Mouse (Mus musculus) liver, embryonic 16.5 days (tissue): ENCODE measurements around the gene Col26a1. TPM values are rescaled to one million over a fixed set of nuclear protein-coding genes. Genes with fewer than 3 reads are reported as not detected.

Source experiments
- ATAC-seq: fragments of 200-750 bp; cut with Nextera tagmentation; 2 replicates; pipeline ENCODE4 v1.8.0; 2017; ENCODE audit warnings: low read depth, mild to moderate bottlenecking, moderate number of reproducible peaks, moderate library complexity
- H3K27ac ChIP-seq: fragments of 300-500 bp; sonication (generic); 2 replicates; pipeline ENCODE4 v1.5.1; 2014; ENCODE audit warnings: mild to moderate bottlenecking, low read length
- H3K27me3 ChIP-seq: fragments of 300-500 bp; sonication (generic); 2 replicates; pipeline ENCODE4 v1.6.1; 2014; ENCODE audit warnings: low read depth, low read length, mixed read lengths; ENCODE audit not compliant: control insufficient read depth, insufficient read depth
- H3K36me3 ChIP-seq: fragments of 300-500 bp; sonication (generic); 2 replicates; pipeline ENCODE4 v1.6.1; 2014; ENCODE audit warnings: mild to moderate bottlenecking; ENCODE audit not compliant: control insufficient read depth, insufficient read depth
- H3K4me1 ChIP-seq: fragments of 300-500 bp; sonication (generic); 2 replicates; pipeline ENCODE4 v1.6.1; 2014; ENCODE audit warnings: low read depth, low read length, mixed read lengths; ENCODE audit not compliant: control insufficient read depth
- H3K4me2 ChIP-seq: fragments of 300-500 bp; sonication (generic); 2 replicates; pipeline ENCODE4 v1.6.1; 2014; ENCODE audit warnings: low read depth, low read length, mixed read lengths
- H3K4me3 ChIP-seq: fragments of 300-500 bp; sonication (generic); 2 replicates; pipeline ENCODE4 v1.5.1; 2014; ENCODE audit warnings: low read depth, mild to moderate bottlenecking, low read length
- H3K9ac ChIP-seq: fragments of 300-500 bp; sonication (generic); 2 replicates; pipeline ENCODE4 v1.6.1; 2014; ENCODE audit warnings: low read depth, low read length
- H3K9me3 ChIP-seq: fragments of 300-500 bp; sonication (generic); replicated peaks from 2 replicates; pipeline ENCODE4 v1.6.1; 2016; ENCODE audit warnings: low read length; ENCODE audit not compliant: control insufficient read depth
- WGBS: fragments of 180-500 bp; shearing (Covaris S2); extraction: QIAGEN DNeasy Blood & Tissue Kit; methylation state at CpG from one replicate; pipeline ENCODE4 v1.1.7; 2014; ENCODE audit not compliant: insufficient replicate concordance; 5-methylcytosine and 5-hydroxymethylcytosine counted together
- polyA plus RNA-seq: library from polyadenylated mRNA; unstranded; fragments of >200 nt; fragmentation: Nextera tagmentation; extraction: Ambion mirVana; gene quantifications from 2 replicates; pipeline ENCODE4 v1.2.1, GENCODE M21; 2015

The Col26a1 gene
- polyA plus RNA-seq, 1 experiment from 2014 or later = 0.42 TPM

DNA sequence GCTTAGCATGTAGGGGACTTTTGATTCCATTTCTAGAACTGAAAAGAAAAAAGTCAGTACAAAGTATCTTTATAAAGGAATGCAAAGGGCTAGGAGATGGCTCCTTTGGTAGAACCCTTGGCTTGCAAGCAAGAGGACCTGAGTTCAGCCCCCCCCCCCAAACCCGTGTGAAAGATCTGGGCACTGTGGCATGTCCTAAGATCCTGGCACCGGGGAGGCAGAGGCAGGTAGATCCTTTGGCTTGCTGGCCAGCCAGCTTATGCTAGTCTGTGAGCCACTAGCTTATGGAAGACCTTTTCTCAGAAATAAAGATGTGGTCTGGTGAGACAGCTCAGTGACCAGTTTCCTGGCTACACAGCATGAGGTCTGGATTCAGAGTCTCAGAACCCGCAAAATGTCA, 31.2 kb upstream of the Col26a1 start:
- ATAC-seq = no peak
- Histone ChIP-seq H3K27ac (no peak overlapping the region), H3K4me3 (no peak overlapping the region), H3K4me2 (no peak overlapping the region), H3K36me3 (no peaks in the 10 kb centered on the region), H3K4me1 (peaks cover under 1% of the 10 kb centered on the region; the same call in 1 of the 2 replicates), H3K9me3 (no peaks in the 10 kb centered on the region), H3K9ac (no peak overlapping the region), H3K27me3 (no peaks in the 10 kb centered on the region)
- WGBS = 71% methylated on average over 3 of the region's 3 CpGs

DNA sequence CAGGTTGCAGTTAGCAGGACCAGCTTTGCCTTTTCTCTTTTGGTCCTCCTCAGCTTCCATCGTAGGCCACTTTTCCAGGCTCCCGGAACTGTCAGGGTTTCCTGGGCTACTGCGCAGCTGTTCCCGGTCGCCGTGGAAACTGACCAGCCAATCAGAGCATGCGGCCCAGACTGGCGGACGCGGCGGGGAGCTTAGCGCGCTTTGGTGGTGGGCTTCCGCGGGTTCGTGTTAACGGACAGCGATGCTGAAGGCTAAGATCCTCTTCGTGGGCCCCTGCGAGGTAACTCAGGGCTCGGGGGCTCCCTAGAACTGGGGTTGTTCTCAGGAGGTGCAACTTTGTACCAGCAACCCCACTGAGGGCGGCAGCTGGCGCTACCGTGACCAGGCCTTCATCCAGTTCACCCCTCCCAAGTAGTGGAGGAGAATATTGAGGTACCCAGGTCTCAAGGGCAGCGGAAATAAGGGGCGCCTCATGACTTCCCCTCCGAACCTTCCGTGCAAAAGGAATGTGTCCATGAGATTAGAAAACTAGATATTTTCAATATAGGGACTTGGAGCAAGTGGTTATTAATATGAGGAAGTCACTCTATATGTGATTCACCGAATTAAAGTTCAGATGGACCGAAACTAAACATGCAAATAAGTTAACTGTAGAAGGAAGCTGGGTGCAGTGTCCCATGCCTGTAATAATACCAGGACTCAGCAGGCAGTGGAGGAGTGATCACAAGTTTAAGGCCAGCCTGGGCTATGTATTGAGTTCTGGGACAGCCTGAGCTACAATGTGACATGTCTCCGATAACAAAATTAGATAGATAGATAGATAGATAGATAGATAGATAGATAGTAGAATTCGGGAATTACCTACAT, 25.2 kb upstream of the Col26a1 start, which contains the start of gene Ift22:
TSS of gene Ift22 (plus strand) at position 160 of the 867 bp plus-strand sequence.
- H3K9me3 ChIP-seq = no peaks in the 10 kb centered on the region
- H3K27ac ChIP-seq = no peak within 1 kb of the TSS
- peak within 1 kb of the TSS; percentile 69 for H3K4me2 ChIP-seq
- peak; percentile 80 for ATAC-seq
- WGBS = 6% methylated on average over 32 of the region's 32 CpGs
- peak within 1 kb of the TSS; percentile 65 for H3K4me3 ChIP-seq
- no peaks in the 10 kb centered on the region for H3K27me3 ChIP-seq
- H3K4me1 ChIP-seq = no peaks in the 10 kb centered on the region
- peak within 1 kb of the TSS; percentile 56 for H3K9ac ChIP-seq
- H3K36me3 ChIP-seq = no peaks in the 10 kb centered on the region

DNA sequence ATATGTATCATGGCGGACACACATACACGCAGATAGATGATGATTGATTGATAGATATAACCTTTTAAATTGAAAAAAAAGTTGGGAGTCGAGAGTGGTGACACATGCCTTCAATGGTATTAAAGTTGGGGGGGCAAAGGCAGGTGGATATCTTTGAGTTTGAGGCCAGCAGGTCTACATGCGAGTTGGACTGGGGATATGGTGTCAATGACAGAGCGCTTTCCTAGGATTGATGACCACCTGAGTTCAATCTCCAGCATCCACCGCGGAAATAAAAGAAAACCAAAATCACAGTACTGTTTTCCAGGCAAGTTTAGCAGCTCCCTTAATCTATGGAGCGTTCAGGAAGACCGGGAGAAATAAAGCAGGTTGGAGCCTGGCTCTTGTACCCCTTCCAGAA, 24.6 kb upstream of the Col26a1 start:
- H3K4me1 ChIP-seq = no peaks in the 10 kb centered on the region
- no peak overlapping the region for H3K9ac ChIP-seq
- H3K4me3 ChIP-seq = peak overlapping the region; percentile 65
- H3K27ac ChIP-seq = no peak overlapping the region
- H3K9me3 ChIP-seq = no peaks in the 10 kb centered on the region
- H3K36me3 ChIP-seq = no peaks in the 10 kb centered on the region
- H3K4me2 ChIP-seq = peak overlapping the region; percentile 69
- no peak for ATAC-seq
- H3K27me3 ChIP-seq = no peaks in the 10 kb centered on the region
- 33% methylated on average over 9 of the region's 9 CpGs for WGBS

DNA sequence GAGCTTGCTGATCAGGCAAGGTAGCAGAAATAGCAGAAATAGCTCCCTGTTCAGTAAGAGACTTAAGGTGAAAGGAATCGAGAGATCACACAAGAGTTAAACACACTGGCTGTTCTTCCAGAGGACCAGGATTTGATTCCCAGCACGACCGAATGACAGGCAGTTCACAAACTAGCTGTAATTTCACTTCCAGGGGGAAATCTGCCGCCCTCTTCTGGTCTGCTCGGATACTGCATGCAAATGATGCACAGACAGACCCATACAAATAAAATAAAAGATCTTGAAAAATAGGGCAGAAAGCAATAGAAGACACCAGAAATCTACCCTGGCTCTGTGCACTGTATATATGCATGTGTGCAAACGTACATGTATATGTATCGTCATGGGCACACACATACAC, 22.6 kb upstream of the Col26a1 start:
- H3K4me1 ChIP-seq = no peaks in the 10 kb centered on the region
- H3K9ac ChIP-seq = no peak overlapping the region
- no peak for ATAC-seq
- no peak overlapping the region for H3K4me2 ChIP-seq
- no peaks in the 10 kb centered on the region for H3K9me3 ChIP-seq
- WGBS = 36% methylated on average over 7 of the region's 7 CpGs
- H3K27me3 ChIP-seq = no peaks in the 10 kb centered on the region
- H3K4me3 ChIP-seq = no peak overlapping the region
- H3K27ac ChIP-seq = no peak overlapping the region
- H3K36me3 ChIP-seq = no peaks in the 10 kb centered on the region

DNA sequence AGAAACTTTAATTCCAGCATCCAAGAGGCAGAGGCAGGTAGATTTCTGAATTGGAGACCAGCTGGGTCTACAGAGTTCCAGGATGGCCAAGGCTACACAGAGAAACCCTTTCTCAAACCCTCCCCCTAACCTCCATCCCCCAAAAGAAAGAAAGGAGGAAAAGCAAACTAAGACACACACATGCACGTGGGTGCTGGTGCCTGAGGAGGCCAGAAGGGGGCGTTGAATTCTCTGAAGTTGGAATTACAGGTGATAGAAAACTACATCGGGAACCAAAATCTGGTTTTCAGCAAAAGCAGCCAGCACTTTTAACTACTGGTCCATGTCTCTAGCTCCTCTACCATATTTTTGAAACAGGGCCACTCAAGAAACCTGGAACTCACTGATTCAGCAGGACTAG, 21.6 kb upstream of the Col26a1 start:
- 56% methylated on average over 3 of the region's 3 CpGs for WGBS
- no peak overlapping the region for H3K9ac ChIP-seq
- H3K27me3 ChIP-seq = no peaks in the 10 kb centered on the region

DNA sequence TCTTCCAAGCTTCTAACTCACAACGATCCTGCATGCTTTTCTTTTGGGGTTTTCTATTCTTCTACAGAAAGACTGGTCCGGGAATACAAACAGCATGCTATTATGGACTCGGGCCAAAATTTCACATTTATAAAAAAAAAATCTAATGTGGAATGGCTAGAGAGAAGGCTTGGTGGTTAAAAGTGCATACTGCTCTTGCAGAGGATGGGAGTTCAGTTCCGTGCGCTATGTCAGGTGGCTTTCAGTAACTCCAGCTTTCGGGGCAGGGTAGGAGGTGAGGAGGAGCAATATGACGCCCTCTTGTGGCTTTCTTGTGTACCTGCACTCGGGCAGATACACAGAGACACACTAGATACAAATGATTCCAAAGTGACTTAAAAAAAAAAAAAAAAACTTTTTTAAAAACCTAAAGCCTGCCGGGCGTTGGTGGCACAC, 12.5 kb upstream of the Col26a1 start:
- H3K4me2 ChIP-seq = no peak overlapping the region

More for the DNA sequence above, 21.6 kb upstream of the Col26a1 start:
- Histone ChIP-seq H3K4me3 (no peak overlapping the region), H3K27ac (no peak overlapping the region), H3K4me2 (no peak overlapping the region), H3K4me1 (no peaks in the 10 kb centered on the region), H3K9me3 (no peaks in the 10 kb centered on the region), H3K36me3 (no peaks in the 10 kb centered on the region)
- ATAC-seq = no peak

DNA sequence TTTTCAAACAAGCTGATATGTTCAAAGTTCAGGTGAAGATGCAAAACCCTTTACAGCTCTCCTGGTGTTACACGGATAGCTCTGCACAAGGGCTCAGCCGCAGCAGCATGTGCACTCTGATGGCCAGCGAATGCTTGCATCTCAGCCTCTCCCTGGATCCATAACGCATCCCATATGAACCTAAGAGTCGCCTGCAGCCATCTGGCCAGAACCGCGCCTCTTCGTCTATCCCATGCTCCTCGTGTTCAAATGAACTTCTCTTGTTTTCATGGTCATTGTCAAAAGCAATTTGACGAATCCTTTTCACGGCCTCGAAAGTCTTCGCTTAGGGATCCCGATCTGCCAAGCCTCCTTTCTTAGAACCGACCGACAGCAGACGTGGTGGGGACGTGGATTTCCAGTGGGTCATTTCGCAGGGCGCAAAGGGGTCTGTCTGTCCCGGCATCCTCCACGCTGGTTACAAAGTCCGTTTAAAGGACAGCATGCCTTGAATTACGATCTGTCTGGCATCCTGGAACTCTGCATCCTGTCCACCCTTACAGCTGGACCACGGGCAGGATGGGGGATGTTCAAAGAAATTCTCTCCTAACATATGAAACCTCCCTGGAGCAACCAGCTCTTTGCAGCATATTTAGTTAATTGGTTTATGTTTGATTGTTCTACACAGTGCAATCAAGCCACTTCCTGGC, 12.0 kb upstream of the Col26a1 start:
- no peaks in the 10 kb centered on the region for H3K36me3 ChIP-seq
- no peak overlapping the region for H3K27ac ChIP-seq
- no peaks in the 10 kb centered on the region for H3K4me1 ChIP-seq
- ATAC-seq = no peak
- H3K4me3 ChIP-seq = no peak overlapping the region
- H3K4me2 ChIP-seq = no peak overlapping the region
- no peak overlapping the region for H3K9ac ChIP-seq
- H3K9me3 ChIP-seq = no peaks in the 10 kb centered on the region
- 60% methylated on average over 25 of the region's 25 CpGs for whole genome bisulfite sequencing
- no peaks in the 10 kb centered on the region for H3K27me3 ChIP-seq

More for the DNA sequence above, 12.5 kb upstream of the Col26a1 start:
- no peak overlapping the region for H3K4me3 ChIP-seq
- no peak overlapping the region for H3K9ac ChIP-seq
- no peak for ATAC-seq
- no peaks in the 10 kb centered on the region for H3K4me1 ChIP-seq
- WGBS = 54% methylated on average over 10 of the region's 10 CpGs
- H3K27me3 ChIP-seq = no peaks in the 10 kb centered on the region
- H3K9me3 ChIP-seq = no peaks in the 10 kb centered on the region
- no peaks in the 10 kb centered on the region for H3K36me3 ChIP-seq
- H3K27ac ChIP-seq = no peak overlapping the region

DNA sequence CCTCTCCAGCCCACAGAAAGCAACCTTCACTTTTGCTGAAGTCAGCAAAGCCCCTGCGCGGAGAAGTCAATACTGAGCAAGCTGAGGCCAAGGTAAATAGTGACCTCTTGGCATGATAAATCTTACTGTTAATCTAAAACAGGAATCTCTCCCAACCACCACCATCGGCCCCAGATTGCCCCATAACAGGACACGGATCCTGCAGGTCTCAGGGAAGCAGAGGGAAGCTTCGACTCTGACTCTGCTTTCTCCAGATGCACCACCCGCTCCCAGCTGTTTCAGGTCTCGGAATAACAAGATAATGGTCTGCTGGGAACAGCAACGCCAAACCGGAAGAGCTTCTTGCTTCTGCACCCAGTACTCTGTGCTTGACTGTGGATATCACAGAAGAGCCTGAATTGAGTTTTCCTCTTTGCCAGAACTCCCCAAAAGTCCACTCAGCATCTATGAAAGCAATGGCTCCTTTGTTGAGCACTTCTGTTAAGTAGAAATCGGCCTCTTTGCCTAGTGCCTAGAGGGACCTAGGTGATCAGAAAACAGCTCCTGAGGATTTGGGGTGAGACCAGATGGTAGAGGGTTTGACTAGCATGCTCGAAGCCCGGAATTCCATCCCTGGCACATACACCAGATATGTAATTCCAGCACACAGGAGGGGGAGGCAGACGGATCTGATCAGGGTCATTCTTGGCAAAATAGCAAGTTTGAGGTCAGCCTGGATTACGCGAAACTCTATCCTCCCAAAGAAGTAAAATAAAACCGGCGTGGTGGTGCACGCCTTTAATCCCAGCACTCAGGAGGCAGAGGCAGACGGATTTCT, 5.7 kb upstream of the Col26a1 start:
- 46% methylated on average over 19 of the region's 19 CpGs for WGBS
- Histone ChIP-seq H3K36me3 (no peaks in the 10 kb centered on the region), H3K4me3 (no peak overlapping the region), H3K9ac (no peak overlapping the region), H3K27me3 (peaks cover 5% of the 10 kb centered on the region), H3K27ac (no peak overlapping the region), H3K9me3 (no peaks in the 10 kb centered on the region), H3K4me1 (no peaks in the 10 kb centered on the region), H3K4me2 (no peak overlapping the region)
- ATAC-seq = no peak
